Mouse (Mus musculus): Measurements from ENCODE around the gene Ric8a.

- TF ChIP-seq CTCF (IDR thresholded peaks at IDR 0.05; ENCODE audit: borderline replicate concordance, extremely low read depth, insufficient read depth, insufficient read length) (no peak), POLR2A (IDR thresholded peaks at IDR 0.05; ENCODE audit: borderline replicate concordance, extremely low read depth, insufficient read depth, insufficient read length, poor library complexity, severe bottlenecking) (no peak)
These were observed 21.6 kb upstream of the Ric8a start, which contains the start of gene Urah for GRCm38 (mm10) chr7:140834968-140835757.
